Mouse (Mus musculus) heart, embryonic 13.5 days (tissue): ENCODE results near the gene Bean1. TPM values are rescaled to one million over a fixed set of nuclear protein-coding genes. Genes with fewer than 3 reads are reported as not detected.

Experiments
- ATAC-seq: fragments of 200-750 bp; cut with Nextera tagmentation; 2 replicates; pipeline ENCODE4 v1.8.0; 2017; ENCODE audit warnings: moderate TSS enrichment; ENCODE audit not compliant: insufficient number of reproducible peaks, low FRiP score, low TSS enrichment; ENCODE audit errors: extremely low read depth
- H3K27ac ChIP-seq: fragments of 300-500 bp; sonication (generic); replicated peaks from 2 replicates; pipeline ENCODE4 v1.5.1; 2015; ENCODE audit warnings: moderate library complexity, mild to moderate bottlenecking, inconsistent platforms
- H3K27me3 ChIP-seq: fragments of 300-500 bp; sonication (generic); replicated peaks from 2 replicates; pipeline ENCODE4 v1.6.1; 2015; ENCODE audit warnings: mild to moderate bottlenecking, inconsistent platforms
- H3K36me3 ChIP-seq: fragments of 300-500 bp; sonication (generic); 2 replicates; pipeline ENCODE4 v1.6.1; 2015; ENCODE audit warnings: mild to moderate bottlenecking, inconsistent platforms
- H3K4me1 ChIP-seq: fragments of 300-500 bp; sonication (generic); 2 replicates; pipeline ENCODE4 v1.6.1; 2015; ENCODE audit warnings: inconsistent platforms
- H3K4me2 ChIP-seq: fragments of 300-500 bp; sonication (generic); 2 replicates; pipeline ENCODE4 v1.6.1; 2015; ENCODE audit warnings: inconsistent platforms, mild to moderate bottlenecking, moderate library complexity
- H3K4me3 ChIP-seq: fragments of 300-500 bp; sonication (generic); 2 replicates; pipeline ENCODE4 v1.5.1; 2015; ENCODE audit warnings: moderate library complexity, mild to moderate bottlenecking, inconsistent platforms
- H3K9ac ChIP-seq: fragments of 300-500 bp; sonication (generic); 2 replicates; pipeline ENCODE4 v1.6.1; 2015; ENCODE audit warnings: inconsistent platforms, mild to moderate bottlenecking, moderate library complexity
- H3K9me3 ChIP-seq: fragments of 300-500 bp; sonication (generic); 2 replicates; pipeline ENCODE4 v1.6.1; 2016; ENCODE audit warnings: inconsistent platforms
- WGBS: fragments of 180-500 bp; shearing (Covaris S2); methylation state at CpG from one replicate; pipeline ENCODE4 v1.1.7; 2015; ENCODE audit warnings: mixed read lengths; 5-methylcytosine and 5-hydroxymethylcytosine counted together
- polyA plus RNA-seq: library from polyadenylated mRNA; unstranded; fragments of >200 nt; fragmentation: Nextera tagmentation; extraction: Ambion mirVana; gene quantifications from 2 replicates; pipeline ENCODE4 v1.2.1, GENCODE M21; 2015

Gene Bean1
- 0.55 and 0.65 TPM in 2 replicates for polyA plus RNA-seq

- 2% methylated on average over 87 of the region's 87 CpGs for WGBS
Measured at GRCm38 (mm10) chr8:104170118-104171049, at the start of gene Bean1. TSS of gene Bean1 (plus strand) at chr8:104170442.

GRCm38 (mm10) chr8:104121640-104122416, 48.4 kb upstream of the Bean1 start:
- no peaks in the 10 kb centered on the region for H3K27me3 ChIP-seq
- H3K36me3 ChIP-seq = peaks cover 9% of the 10 kb centered on the region
- H3K4me1 ChIP-seq = peaks cover 5% of the 10 kb centered on the region
- no peak overlapping the region for H3K9ac ChIP-seq
- H3K4me2 ChIP-seq = no peak overlapping the region
- no peak overlapping the region for H3K27ac ChIP-seq
- WGBS = 61% methylated on average over 12 of the region's 12 CpGs
- H3K4me3 ChIP-seq = no peak overlapping the region
- no peaks in the 10 kb centered on the region for H3K9me3 ChIP-seq
- ATAC-seq = no peak

More at GRCm38 (mm10) chr8:104170118-104171049, at the start of gene Bean1:
- Histone ChIP-seq H3K4me1 (peaks cover 10% of the 10 kb centered on the region), H3K27me3 (peaks cover 60% of the 10 kb centered on the region), H3K9me3 (no peaks in the 10 kb centered on the region), H3K9ac (peak within 1 kb of the TSS; percentile 84), H3K4me2 (peak within 1 kb of the TSS; percentile 98), H3K4me3 (peak within 1 kb of the TSS; percentile 66), H3K27ac (no peak within 1 kb of the TSS), H3K36me3 (no peaks in the 10 kb centered on the region)
- ATAC-seq = peak; percentile 34; the same call in 1 of the 2 replicates

GRCm38 (mm10) chr8:104123080-104123657, 47.1 kb upstream of the Bean1 start:
- WGBS = 77% methylated on average over 2 of the region's 2 CpGs
- Histone ChIP-seq H3K27me3 (no peaks in the 10 kb centered on the region), H3K36me3 (peaks cover 11% of the 10 kb centered on the region; the same call in 1 of the 2 replicates), H3K27ac (no peak overlapping the region), H3K4me2 (no peak overlapping the region), H3K4me1 (peaks cover 15% of the 10 kb centered on the region), H3K9ac (no peak overlapping the region), H3K9me3 (no peaks in the 10 kb centered on the region), H3K4me3 (no peak overlapping the region)
- ATAC-seq = no peak

GRCm38 (mm10) chr8:104124534-104124933, 45.7 kb upstream of the Bean1 start:
- H3K4me2 ChIP-seq = no peak overlapping the region
- no peak overlapping the region for H3K27ac ChIP-seq
- peaks cover 15% of the 10 kb centered on the region for H3K4me1 ChIP-seq
- WGBS = 74% methylated on average over 5 of the region's 5 CpGs
- 0 out of 2 replicates have a peak, but pooled peaks cover 8% of the 10 kb centered on the region for H3K36me3 ChIP-seq
- no peaks in the 10 kb centered on the region for H3K9me3 ChIP-seq
- H3K9ac ChIP-seq = no peak overlapping the region
- no peak for ATAC-seq
- H3K27me3 ChIP-seq = no peaks in the 10 kb centered on the region
- H3K4me3 ChIP-seq = no peak overlapping the region

GRCm38 (mm10) chr8:104127160-104127883, 42.9 kb upstream of the Bean1 start:
- ATAC-seq = no peak

GRCm38 (mm10) chr8:104130916-104131315, 39.3 kb upstream of the Bean1 start:
- peaks cover 16% of the 10 kb centered on the region; the same call in 1 of the 2 replicates for H3K36me3 ChIP-seq
- no peak overlapping the region for H3K4me2 ChIP-seq
- no peak overlapping the region for H3K27ac ChIP-seq
- H3K4me3 ChIP-seq = no peak overlapping the region
- no peaks in the 10 kb centered on the region for H3K27me3 ChIP-seq
- no peak for ATAC-seq
- H3K4me1 ChIP-seq = peaks cover 15% of the 10 kb centered on the region
- H3K9me3 ChIP-seq = no peaks in the 10 kb centered on the region
- WGBS = 87% methylated on average over 9 of the region's 9 CpGs
- H3K9ac ChIP-seq = no peak overlapping the region

More at GRCm38 (mm10) chr8:104127160-104127883, 42.9 kb upstream of the Bean1 start:
- Histone ChIP-seq H3K4me1 (peaks cover 15% of the 10 kb centered on the region), H3K9ac (no peak overlapping the region), H3K27ac (peak overlapping the region; percentile 29; the same call in 1 of the 2 replicates), H3K4me3 (no peak overlapping the region), H3K36me3 (peaks cover 16% of the 10 kb centered on the region; the same call in 1 of the 2 replicates), H3K4me2 (peak overlapping the region; percentile 18), H3K9me3 (no peaks in the 10 kb centered on the region), H3K27me3 (no peaks in the 10 kb centered on the region)
- WGBS = 57% methylated on average over 4 of the region's 4 CpGs

GRCm38 (mm10) chr8:104131414-104131975, 38.7 kb upstream of the Bean1 start:
- ATAC-seq = no peak
- Histone ChIP-seq H3K27ac (no peak overlapping the region), H3K4me1 (peaks cover 13% of the 10 kb centered on the region), H3K27me3 (no peaks in the 10 kb centered on the region), H3K4me2 (no peak overlapping the region), H3K36me3 (peaks cover 16% of the 10 kb centered on the region; the same call in 1 of the 2 replicates), H3K9ac (no peak overlapping the region), H3K9me3 (no peaks in the 10 kb centered on the region), H3K4me3 (no peak overlapping the region)
- WGBS = 84% methylated on average over 7 of the region's 7 CpGs

GRCm38 (mm10) chr8:104134521-104134920, 35.7 kb upstream of the Bean1 start:
- Histone ChIP-seq H3K4me2 (no peak overlapping the region), H3K9ac (no peak overlapping the region), H3K36me3 (peaks cover 12% of the 10 kb centered on the region; the same call in 1 of the 2 replicates), H3K27me3 (no peaks in the 10 kb centered on the region), H3K4me3 (no peak overlapping the region), H3K27ac (no peak overlapping the region), H3K4me1 (no peaks in the 10 kb centered on the region), H3K9me3 (no peaks in the 10 kb centered on the region)
- no peak for ATAC-seq
- WGBS = 80% methylated on average over 8 of the region's 8 CpGs

GRCm38 (mm10) chr8:104136277-104136676, 34.0 kb upstream of the Bean1 start:
- Histone ChIP-seq H3K4me3 (no peak overlapping the region), H3K36me3 (0 out of 2 replicates have a peak, but pooled peaks cover 7% of the 10 kb centered on the region), H3K9ac (no peak overlapping the region), H3K27me3 (no peaks in the 10 kb centered on the region), H3K9me3 (no peaks in the 10 kb centered on the region), H3K27ac (no peak overlapping the region), H3K4me2 (no peak overlapping the region), H3K4me1 (no peaks in the 10 kb centered on the region)
- WGBS = 82% methylated on average over 3 of the region's 3 CpGs
- ATAC-seq = no peak

GRCm38 (mm10) chr8:104137636-104138035, 32.6 kb upstream of the Bean1 start:
- H3K27me3 ChIP-seq = no peaks in the 10 kb centered on the region
- H3K4me1 ChIP-seq = no peaks in the 10 kb centered on the region
- H3K4me2 ChIP-seq = no peak overlapping the region
- no peak overlapping the region for H3K4me3 ChIP-seq
- no peak overlapping the region for H3K9ac ChIP-seq
- no peak for ATAC-seq
- H3K27ac ChIP-seq = no peak overlapping the region
- H3K9me3 ChIP-seq = no peaks in the 10 kb centered on the region
- 0 out of 2 replicates have a peak, but pooled peaks cover 4% of the 10 kb centered on the region for H3K36me3 ChIP-seq
- WGBS = 73% methylated on average over 5 of the region's 5 CpGs
